Mouse (Mus musculus): ENCODE results near the gene Arhgdib.

GRCm38 (mm10) chr6:136944511-136944910, 2.8 kb upstream of the Arhgdib start:
- TF ChIP-seq EP300 (IDR thresholded peaks at IDR 0.05; ENCODE audit: insufficient read depth, low read depth, low read length) (no peak), CTCF (IDR thresholded peaks at IDR 0.05; ENCODE audit: low read depth, low read length) (no peak), POLR2A (IDR thresholded peaks at IDR 0.05; ENCODE audit: insufficient read depth, low read length) (no peak)
